Mouse (Mus musculus): ENCODE results near the gene Mrtfb. TPM values are rescaled to one million over a fixed set of nuclear protein-coding genes. Genes with fewer than 3 reads are reported as not detected.

Mrtfb gene
- polyA plus RNA-seq, 1 experiment from 2014 or later = 15.2 TPM

- H3K27ac ChIP-seq (replicated peaks) = no peak overlapping the region
- H3K9ac ChIP-seq (replicated peaks) = no peak overlapping the region
- no peak overlapping the region for H3K4me3 ChIP-seq
- no peaks in the 10 kb centered on the region for H3K9me3 ChIP-seq
- no peak overlapping the region for H3K4me2 ChIP-seq (replicated peaks)
- H3K36me3 ChIP-seq = no peaks in the 10 kb centered on the region
- ATAC-seq (ENCODE audit: low FRiP score, low read depth) = no peak
- no peaks in the 10 kb centered on the region for H3K4me1 ChIP-seq
- WGBS = 81% methylated on average over 7 of the region's 7 CpGs
- no peaks in the 10 kb centered on the region for H3K27me3 ChIP-seq
These were observed 16.0 kb upstream of the Mrtfb start for GRCm38 (mm10) chr16:13240326-13240725.

- no peak for ATAC-seq (ENCODE audit: low FRiP score, low read depth)
- Histone ChIP-seq H3K27ac (replicated peaks) (no peak overlapping the region), H3K36me3 (no peaks in the 10 kb centered on the region), H3K27me3 (no peaks in the 10 kb centered on the region), H3K9ac (replicated peaks) (no peak overlapping the region), H3K9me3 (no peaks in the 10 kb centered on the region), H3K4me2 (replicated peaks) (no peak overlapping the region), H3K4me3 (no peak overlapping the region), H3K4me1 (no peaks in the 10 kb centered on the region)
- 45% methylated on average over 4 of the region's 4 CpGs for WGBS
These were observed 10.6 kb upstream of the Mrtfb start for GRCm38 (mm10) chr16:13245658-13246057.

DNA sequence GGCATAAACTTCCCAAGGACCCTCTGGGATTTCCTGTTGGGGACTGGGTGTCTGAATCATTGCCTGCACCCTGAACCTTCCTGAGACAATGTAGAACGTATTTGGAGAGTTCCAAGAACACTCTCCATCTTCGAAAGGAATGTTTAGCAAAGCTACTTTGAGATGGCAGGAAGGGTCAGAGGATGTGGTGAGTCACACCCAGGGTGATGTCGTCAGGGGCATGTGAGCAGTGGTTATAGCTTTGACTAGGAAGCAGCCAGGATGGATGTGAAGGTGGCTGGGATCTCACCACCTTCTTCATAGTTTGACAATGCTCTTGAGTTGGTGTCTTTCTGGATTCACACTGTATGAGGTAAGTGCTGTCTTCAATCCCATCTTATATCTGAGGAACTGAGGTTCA lies 9.4 kb upstream of the Mrtfb start:
- H3K9ac ChIP-seq (replicated peaks) = no peak overlapping the region
- WGBS = 77% methylated on average over 3 of the region's 3 CpGs
- H3K4me2 ChIP-seq (replicated peaks) = no peak overlapping the region
- no peak for ATAC-seq (ENCODE audit: low FRiP score, low read depth)
- no peaks in the 10 kb centered on the region for H3K4me1 ChIP-seq
- H3K9me3 ChIP-seq = no peaks in the 10 kb centered on the region
- no peaks in the 10 kb centered on the region for H3K27me3 ChIP-seq
- no peaks in the 10 kb centered on the region for H3K36me3 ChIP-seq
- no peak overlapping the region for H3K4me3 ChIP-seq
- no peak overlapping the region for H3K27ac ChIP-seq (replicated peaks)

GRCm38 (mm10) chr16:13250061-13250460 lies 6.2 kb upstream of the Mrtfb start:
- Histone ChIP-seq H3K4me3 (no peak overlapping the region), H3K4me2 (replicated peaks) (no peak overlapping the region), H3K4me1 (no peaks in the 10 kb centered on the region), H3K9me3 (no peaks in the 10 kb centered on the region), H3K27me3 (no peaks in the 10 kb centered on the region), H3K9ac (replicated peaks) (no peak overlapping the region), H3K36me3 (no peaks in the 10 kb centered on the region), H3K27ac (replicated peaks) (no peak overlapping the region)
- 83% methylated on average over 5 of the region's 5 CpGs for WGBS
- no peak for ATAC-seq (ENCODE audit: low FRiP score, low read depth)

- Histone ChIP-seq H3K27ac (replicated peaks) (peak overlapping the region; percentile 58), H3K9ac (replicated peaks) (peak overlapping the region; percentile 90), H3K4me3 (peak overlapping the region; percentile 91), H3K4me1 (0 out of 2 replicates have a peak, but pooled peaks cover 18% of the 10 kb centered on the region), H3K27me3 (no peaks in the 10 kb centered on the region), H3K4me2 (replicated peaks) (peak overlapping the region; percentile 70), H3K9me3 (no peaks in the 10 kb centered on the region), H3K36me3 (no peaks in the 10 kb centered on the region)
- WGBS = 8% methylated on average over 46 of the region's 64 CpGs
- peak; percentile 82 for ATAC-seq (ENCODE audit: low FRiP score, low read depth)
These were observed 616 bp downstream of the Mrtfb start for GRCm38 (mm10) chr16:13256667-13257527.

DNA sequence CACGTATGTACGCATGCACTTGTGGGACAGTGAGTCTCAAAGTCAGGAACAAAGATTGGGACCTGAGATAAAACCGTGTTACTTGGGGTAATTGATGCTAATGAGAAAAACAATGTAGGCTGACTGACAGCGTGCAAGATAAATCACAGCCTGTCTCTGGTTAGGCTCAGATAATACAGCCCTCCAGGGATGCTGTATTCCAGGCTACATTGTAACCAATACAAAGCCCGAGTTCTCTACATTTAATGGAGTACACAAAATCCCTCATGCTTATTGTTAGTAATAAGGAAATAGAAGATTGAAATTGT lies 1.2 kb downstream of the Mrtfb start:
- Histone ChIP-seq H3K9me3 (no peaks in the 10 kb centered on the region), H3K27me3 (no peaks in the 10 kb centered on the region), H3K27ac (replicated peaks) (no peak overlapping the region), H3K4me3 (peak overlapping the region; percentile 91), H3K4me1 (0 out of 2 replicates have a peak, but pooled peaks cover 18% of the 10 kb centered on the region), H3K9ac (replicated peaks) (no peak overlapping the region; the same call in 1 of the 2 replicates), H3K4me2 (replicated peaks) (peak overlapping the region; percentile 70), H3K36me3 (no peaks in the 10 kb centered on the region)
- WGBS = 46% methylated on average over 5 of the region's 5 CpGs
- ATAC-seq (ENCODE audit: low FRiP score, low read depth) = no peak

DNA sequence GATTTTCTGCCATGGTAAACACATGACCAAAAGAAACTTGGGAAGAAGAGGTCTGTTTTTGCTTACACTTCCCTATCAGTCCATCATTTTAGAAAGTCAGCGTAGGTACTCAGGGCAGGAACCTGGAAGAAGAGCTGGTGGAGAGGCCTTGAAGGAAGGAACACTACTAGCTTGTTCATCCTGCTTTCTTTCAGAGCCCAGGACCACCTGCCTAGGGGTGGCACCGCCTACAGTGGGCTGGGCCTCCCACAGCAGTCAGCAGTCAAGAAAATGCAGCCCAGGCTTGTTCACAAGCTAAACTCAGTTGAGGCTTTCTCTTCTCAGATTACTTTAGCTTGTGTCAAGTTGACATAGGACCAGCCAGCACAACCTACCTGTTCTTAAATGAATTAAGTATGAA lies 2.7 kb downstream of the Mrtfb start:
- Histone ChIP-seq H3K4me3 (no peak overlapping the region), H3K27ac (replicated peaks) (no peak overlapping the region), H3K4me2 (replicated peaks) (no peak overlapping the region), H3K9me3 (no peaks in the 10 kb centered on the region), H3K27me3 (no peaks in the 10 kb centered on the region), H3K9ac (replicated peaks) (no peak overlapping the region), H3K36me3 (no peaks in the 10 kb centered on the region), H3K4me1 (0 out of 2 replicates have a peak, but pooled peaks cover 18% of the 10 kb centered on the region)
- no peak for ATAC-seq (ENCODE audit: low FRiP score, low read depth)
- 89% methylated on average over 2 of the region's 2 CpGs for WGBS

DNA sequence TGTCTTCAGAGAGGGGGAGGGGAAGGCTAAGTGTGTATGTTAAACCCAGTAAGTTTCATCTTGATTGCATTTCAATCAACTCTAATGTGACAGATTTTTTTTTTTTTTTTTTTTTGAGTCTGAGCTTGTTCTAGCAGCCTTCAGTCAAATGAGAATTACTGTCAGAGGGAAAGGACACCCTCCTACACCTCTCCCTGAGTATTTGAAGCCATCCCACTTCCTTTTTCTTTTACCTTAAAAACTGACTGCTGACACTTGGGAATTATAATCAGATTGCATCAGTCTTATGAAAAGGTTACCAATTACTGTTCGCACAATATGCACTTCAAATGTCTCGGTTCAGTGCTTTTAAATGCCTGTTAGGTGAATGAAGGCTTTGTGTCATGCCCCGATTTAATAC lies 10.0 kb downstream of the Mrtfb start:
- Histone ChIP-seq H3K27me3 (no peaks in the 10 kb centered on the region), H3K4me1 (peaks cover 4% of the 10 kb centered on the region; the same call in 1 of the 2 replicates), H3K4me2 (replicated peaks) (no peak overlapping the region), H3K9ac (replicated peaks) (no peak overlapping the region), H3K36me3 (peaks cover 17% of the 10 kb centered on the region), H3K4me3 (no peak overlapping the region), H3K27ac (replicated peaks) (no peak overlapping the region), H3K9me3 (no peaks in the 10 kb centered on the region)
- WGBS = 69% methylated on average over 3 of the region's 3 CpGs
- no peak for ATAC-seq (ENCODE audit: low FRiP score, low read depth)

- H3K9ac ChIP-seq (replicated peaks) = no peak overlapping the region
These were observed 11.1 kb downstream of the Mrtfb start for GRCm38 (mm10) chr16:13267350-13267904.

GRCm38 (mm10) chr16:13269426-13269825 lies 13.1 kb downstream of the Mrtfb start:
- H3K9ac ChIP-seq (replicated peaks) = no peak overlapping the region
- no peaks in the 10 kb centered on the region for H3K27me3 ChIP-seq
- no peak overlapping the region for H3K4me2 ChIP-seq (replicated peaks)
- H3K4me1 ChIP-seq = peaks cover 4% of the 10 kb centered on the region; the same call in 1 of the 2 replicates
- H3K9me3 ChIP-seq = no peaks in the 10 kb centered on the region
- H3K4me3 ChIP-seq = no peak overlapping the region
- H3K36me3 ChIP-seq = peaks cover 17% of the 10 kb centered on the region
- no peak overlapping the region for H3K27ac ChIP-seq (replicated peaks)
- ATAC-seq (ENCODE audit: low FRiP score, low read depth) = no peak
- WGBS = 94% methylated on average over 2 of the region's 2 CpGs

More at GRCm38 (mm10) chr16:13267350-13267904, 11.1 kb downstream of the Mrtfb start:
- Histone ChIP-seq H3K4me2 (replicated peaks) (no peak overlapping the region), H3K36me3 (peaks cover 17% of the 10 kb centered on the region), H3K27me3 (no peaks in the 10 kb centered on the region), H3K27ac (replicated peaks) (no peak overlapping the region), H3K4me1 (peaks cover 4% of the 10 kb centered on the region; the same call in 1 of the 2 replicates), H3K9me3 (no peaks in the 10 kb centered on the region), H3K4me3 (no peak overlapping the region)
- WGBS = 92% methylated on average over 3 of the region's 3 CpGs
- ATAC-seq (ENCODE audit: low FRiP score, low read depth) = no peak

GRCm38 (mm10) chr16:13276258-13276657 lies 20.0 kb downstream of the Mrtfb start:
- no peaks in the 10 kb centered on the region for H3K9me3 ChIP-seq
- no peak overlapping the region for H3K27ac ChIP-seq (replicated peaks)
- no peak overlapping the region for H3K4me3 ChIP-seq
- no peaks in the 10 kb centered on the region for H3K4me1 ChIP-seq
- H3K27me3 ChIP-seq = no peaks in the 10 kb centered on the region
- H3K36me3 ChIP-seq = no peaks in the 10 kb centered on the region
- WGBS = 96% methylated on average over 2 of the region's 2 CpGs
- no peak overlapping the region for H3K4me2 ChIP-seq (replicated peaks)
- no peak for ATAC-seq (ENCODE audit: low FRiP score, low read depth)
- H3K9ac ChIP-seq (replicated peaks) = no peak overlapping the region

DNA sequence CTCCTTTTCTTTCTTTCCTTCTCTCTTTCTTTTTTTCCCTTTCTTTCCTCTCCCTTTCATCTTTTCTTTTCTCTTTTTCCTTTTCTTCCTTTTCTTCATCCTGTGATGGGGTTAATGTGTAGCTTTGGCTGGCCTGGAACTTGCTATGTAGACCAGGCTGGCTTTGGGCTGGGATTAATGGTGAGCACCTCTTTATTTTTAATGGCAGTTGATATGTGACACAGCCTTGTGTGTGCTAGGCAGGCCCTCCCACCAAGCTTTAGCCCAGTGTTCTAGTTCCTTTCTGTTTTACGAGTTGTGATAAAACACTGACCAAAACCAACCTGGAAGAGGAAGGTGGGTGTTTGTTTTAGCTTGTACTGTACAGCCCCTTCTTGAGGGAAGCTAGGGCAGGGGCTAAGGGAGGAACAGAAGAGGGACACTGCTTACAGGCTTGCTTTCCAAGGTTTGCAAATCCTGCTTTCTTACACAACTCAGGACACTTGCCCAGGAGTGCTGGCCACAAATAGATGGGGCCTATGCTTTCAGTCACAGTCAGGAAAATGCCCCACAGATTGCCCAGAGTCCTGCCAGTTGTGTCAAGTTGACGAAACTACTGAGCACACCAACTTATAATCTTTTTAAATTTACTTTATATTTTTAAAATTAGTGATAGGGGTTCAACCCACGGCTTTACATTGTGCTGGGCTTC lies 20.6 kb downstream of the Mrtfb start:
- no peak overlapping the region for H3K9ac ChIP-seq (replicated peaks)
- ATAC-seq (ENCODE audit: low FRiP score, low read depth) = no peak
- H3K4me3 ChIP-seq = no peak overlapping the region
- H3K4me1 ChIP-seq = no peaks in the 10 kb centered on the region
- 89% methylated on average over 3 of the region's 3 CpGs for WGBS
- no peaks in the 10 kb centered on the region for H3K36me3 ChIP-seq
- H3K4me2 ChIP-seq (replicated peaks) = no peak overlapping the region
- H3K27ac ChIP-seq (replicated peaks) = no peak overlapping the region
- H3K27me3 ChIP-seq = no peaks in the 10 kb centered on the region
- H3K9me3 ChIP-seq = 0 out of 2 replicates have a peak, but pooled peaks cover 3% of the 10 kb centered on the region
